Mouse (Mus musculus): ENCODE data around the gene Macrod2. TPM values are rescaled to one million over a fixed set of nuclear protein-coding genes. Genes with fewer than 3 reads are reported as not detected.

Macrod2 gene
- polyA plus RNA-seq, 1 experiment from 2014 or later = 90.5 TPM

GRCm38 (mm10) chr2:140905331-140905730 is 510.2 kb downstream of the Macrod2 start:
- no peak for ATAC-seq (replicated peaks)

GRCm38 (mm10) chr2:140906123-140906522 is 511.0 kb downstream of the Macrod2 start:
- Histone ChIP-seq H3K4me2 (no peak overlapping the region), H3K9me3 (no peaks in the 10 kb centered on the region), H3K27ac (no peak overlapping the region), H3K4me3 (no peak overlapping the region), H3K4me1 (no peaks in the 10 kb centered on the region), H3K36me3 (replicated peaks) (no peaks in the 10 kb centered on the region), H3K27me3 (replicated peaks) (no peaks in the 10 kb centered on the region), H3K9ac (no peak overlapping the region)
- 48% methylated on average over 3 of the region's 3 CpGs for WGBS
- no peak for ATAC-seq (replicated peaks)

More at GRCm38 (mm10) chr2:140905331-140905730, 510.2 kb downstream of the Macrod2 start:
- Histone ChIP-seq H3K27me3 (replicated peaks) (no peaks in the 10 kb centered on the region), H3K27ac (no peak overlapping the region), H3K4me3 (no peak overlapping the region), H3K9ac (no peak overlapping the region), H3K36me3 (replicated peaks) (no peaks in the 10 kb centered on the region), H3K4me2 (no peak overlapping the region), H3K9me3 (no peaks in the 10 kb centered on the region), H3K4me1 (no peaks in the 10 kb centered on the region)
- WGBS = 80% methylated on average over 4 of the region's 4 CpGs

DNA sequence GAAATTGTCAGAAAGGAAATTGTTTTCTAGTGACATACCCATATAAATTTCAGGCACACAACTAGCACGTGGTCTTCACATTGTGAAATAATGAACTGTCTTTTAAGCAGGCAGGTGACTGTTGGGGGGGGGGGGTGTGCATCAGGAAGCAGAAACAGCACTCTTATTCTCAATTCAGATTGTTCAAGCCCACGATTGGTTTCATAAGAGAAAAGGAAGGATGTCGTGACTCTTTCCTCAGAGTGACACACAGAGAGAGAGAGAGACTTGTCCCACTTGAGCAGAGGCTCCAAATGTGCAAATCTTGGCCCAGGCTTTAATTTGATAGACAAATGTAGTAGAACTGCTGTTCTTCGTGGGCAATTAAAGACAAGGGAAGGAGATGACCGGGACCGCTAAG is 516.4 kb downstream of the Macrod2 start:
- no peak for ATAC-seq (replicated peaks)
- Histone ChIP-seq H3K9me3 (no peaks in the 10 kb centered on the region), H3K9ac (no peak overlapping the region), H3K4me3 (no peak overlapping the region), H3K27me3 (replicated peaks) (no peaks in the 10 kb centered on the region), H3K27ac (no peak overlapping the region), H3K36me3 (replicated peaks) (no peaks in the 10 kb centered on the region), H3K4me1 (0 out of 2 replicates have a peak, but pooled peaks cover 5% of the 10 kb centered on the region), H3K4me2 (no peak overlapping the region)
- WGBS = 62% methylated on average over 6 of the region's 6 CpGs

GRCm38 (mm10) chr2:140912179-140912578 is 517.1 kb downstream of the Macrod2 start:
- Histone ChIP-seq H3K4me2 (no peak overlapping the region), H3K9me3 (no peaks in the 10 kb centered on the region), H3K36me3 (replicated peaks) (no peaks in the 10 kb centered on the region), H3K9ac (no peak overlapping the region), H3K27me3 (replicated peaks) (no peaks in the 10 kb centered on the region), H3K27ac (no peak overlapping the region), H3K4me3 (no peak overlapping the region), H3K4me1 (0 out of 2 replicates have a peak, but pooled peaks cover 5% of the 10 kb centered on the region)
- WGBS = 56% methylated on average over 1 of the region's 1 CpGs
- ATAC-seq (replicated peaks) = no peak

GRCm38 (mm10) chr2:140912931-140913330 is 517.8 kb downstream of the Macrod2 start:
- no peak overlapping the region for H3K4me2 ChIP-seq
- no peaks in the 10 kb centered on the region for H3K27me3 ChIP-seq (replicated peaks)
- 0 out of 2 replicates have a peak, but pooled peaks cover 5% of the 10 kb centered on the region for H3K4me1 ChIP-seq
- no peak overlapping the region for H3K4me3 ChIP-seq
- ATAC-seq (replicated peaks) = no peak
- H3K9ac ChIP-seq = no peak overlapping the region
- H3K27ac ChIP-seq = no peak overlapping the region
- H3K36me3 ChIP-seq (replicated peaks) = no peaks in the 10 kb centered on the region
- H3K9me3 ChIP-seq = no peaks in the 10 kb centered on the region
- WGBS = 61% methylated on average over 2 of the region's 2 CpGs

GRCm38 (mm10) chr2:140913679-140914412 is 518.7 kb downstream of the Macrod2 start:
- ATAC-seq (replicated peaks) = 0 out of 2 replicates have a peak, but pooled peaks have one; percentile 72
- Histone ChIP-seq H3K4me2 (no peak overlapping the region), H3K9ac (no peak overlapping the region), H3K4me1 (0 out of 2 replicates have a peak, but pooled peaks cover 5% of the 10 kb centered on the region), H3K9me3 (no peaks in the 10 kb centered on the region), H3K4me3 (no peak overlapping the region), H3K36me3 (replicated peaks) (no peaks in the 10 kb centered on the region), H3K27ac (no peak overlapping the region), H3K27me3 (replicated peaks) (no peaks in the 10 kb centered on the region)
- WGBS = 49% methylated on average over 7 of the region's 7 CpGs

GRCm38 (mm10) chr2:140926922-140927321 is 531.8 kb downstream of the Macrod2 start:
- no peak overlapping the region for H3K9ac ChIP-seq
- no peaks in the 10 kb centered on the region for H3K9me3 ChIP-seq
- ATAC-seq (replicated peaks) = no peak
- no peak overlapping the region for H3K27ac ChIP-seq
- no peak overlapping the region for H3K4me3 ChIP-seq
- no peak overlapping the region for H3K4me2 ChIP-seq
- H3K36me3 ChIP-seq (replicated peaks) = no peaks in the 10 kb centered on the region
- H3K27me3 ChIP-seq (replicated peaks) = no peaks in the 10 kb centered on the region
- H3K4me1 ChIP-seq = no peaks in the 10 kb centered on the region

DNA sequence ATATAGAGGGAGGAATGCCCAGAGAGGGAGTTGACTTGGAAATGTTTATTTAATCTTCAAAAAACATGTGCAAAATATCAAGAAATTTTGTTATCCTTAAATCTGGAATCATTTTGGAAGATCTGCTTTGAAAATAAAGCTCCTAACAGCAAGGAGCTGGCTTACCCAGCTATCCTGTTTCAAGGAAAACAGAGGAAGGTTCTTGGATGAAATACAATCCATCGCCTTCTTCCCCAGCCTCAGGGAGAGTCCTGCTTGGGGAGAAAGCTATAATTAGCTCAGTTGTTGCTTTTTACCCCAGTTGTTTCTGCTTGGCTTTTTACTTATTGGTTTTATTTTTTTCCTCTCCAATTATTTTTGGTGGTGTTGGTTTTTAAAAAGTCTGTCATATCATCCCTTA is 539.4 kb downstream of the Macrod2 start:
- ATAC-seq (replicated peaks) = no peak

DNA sequence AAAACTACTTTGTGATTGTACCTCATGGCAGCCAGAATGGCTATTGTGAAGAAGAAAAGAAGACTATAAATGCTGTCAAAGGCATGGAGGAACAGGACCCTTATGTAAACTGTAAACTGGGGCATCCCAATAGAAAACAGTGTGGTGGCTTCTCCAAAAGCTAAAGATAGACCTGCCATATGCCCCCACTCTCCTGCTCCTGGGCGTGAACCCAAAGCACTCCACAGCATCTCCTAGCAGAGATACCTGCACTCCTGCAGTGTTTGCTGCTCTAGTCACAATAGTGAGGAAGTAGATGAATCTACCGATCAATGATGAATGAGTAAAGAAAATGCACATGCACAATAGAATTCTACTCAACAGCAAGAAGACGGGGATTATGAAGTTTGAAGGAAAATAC is 554.4 kb downstream of the Macrod2 start:
- no peaks in the 10 kb centered on the region for H3K36me3 ChIP-seq (replicated peaks)
- H3K27ac ChIP-seq = no peak overlapping the region
- H3K4me2 ChIP-seq = no peak overlapping the region
- WGBS = 96% methylated on average over 3 of the region's 3 CpGs
- no peaks in the 10 kb centered on the region for H3K4me1 ChIP-seq
- H3K4me3 ChIP-seq = no peak overlapping the region
- no peaks in the 10 kb centered on the region for H3K9me3 ChIP-seq
- no peaks in the 10 kb centered on the region for H3K27me3 ChIP-seq (replicated peaks)
- no peak for ATAC-seq (replicated peaks)
- no peak overlapping the region for H3K9ac ChIP-seq

More for the DNA sequence above, 539.4 kb downstream of the Macrod2 start:
- Histone ChIP-seq H3K27ac (no peak overlapping the region), H3K9ac (no peak overlapping the region), H3K4me2 (no peak overlapping the region), H3K4me1 (no peaks in the 10 kb centered on the region), H3K9me3 (no peaks in the 10 kb centered on the region), H3K27me3 (replicated peaks) (no peaks in the 10 kb centered on the region), H3K4me3 (no peak overlapping the region), H3K36me3 (replicated peaks) (no peaks in the 10 kb centered on the region)
- 71% methylated on average over 1 of the region's 1 CpGs for WGBS

DNA sequence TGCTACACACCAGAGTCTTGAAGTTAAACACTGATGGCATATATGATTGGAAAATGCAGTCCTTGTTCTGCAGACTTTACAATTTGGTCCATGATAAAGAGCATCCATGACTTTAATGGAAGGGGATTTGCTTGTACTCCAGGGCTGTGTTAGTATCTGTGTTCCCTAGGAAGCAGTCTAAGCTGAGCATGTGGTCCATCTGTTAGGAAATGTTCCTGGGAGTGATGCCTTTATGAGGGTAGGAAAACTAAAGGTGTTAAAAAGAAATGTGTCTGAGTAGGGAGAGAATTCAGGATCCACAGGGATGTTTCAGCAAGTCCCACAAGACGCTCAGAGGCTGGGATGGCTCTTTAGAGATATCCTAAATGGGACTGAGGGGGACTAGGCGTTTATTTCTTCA is 564.1 kb downstream of the Macrod2 start:
- no peaks in the 10 kb centered on the region for H3K4me1 ChIP-seq
- no peak overlapping the region for H3K9ac ChIP-seq
- no peak for ATAC-seq (replicated peaks)
- no peak overlapping the region for H3K27ac ChIP-seq
- no peaks in the 10 kb centered on the region for H3K9me3 ChIP-seq
- no peak overlapping the region for H3K4me2 ChIP-seq
- H3K36me3 ChIP-seq (replicated peaks) = no peaks in the 10 kb centered on the region
- 85% methylated on average over 2 of the region's 2 CpGs for WGBS
- no peak overlapping the region for H3K4me3 ChIP-seq
- H3K27me3 ChIP-seq (replicated peaks) = no peaks in the 10 kb centered on the region

DNA sequence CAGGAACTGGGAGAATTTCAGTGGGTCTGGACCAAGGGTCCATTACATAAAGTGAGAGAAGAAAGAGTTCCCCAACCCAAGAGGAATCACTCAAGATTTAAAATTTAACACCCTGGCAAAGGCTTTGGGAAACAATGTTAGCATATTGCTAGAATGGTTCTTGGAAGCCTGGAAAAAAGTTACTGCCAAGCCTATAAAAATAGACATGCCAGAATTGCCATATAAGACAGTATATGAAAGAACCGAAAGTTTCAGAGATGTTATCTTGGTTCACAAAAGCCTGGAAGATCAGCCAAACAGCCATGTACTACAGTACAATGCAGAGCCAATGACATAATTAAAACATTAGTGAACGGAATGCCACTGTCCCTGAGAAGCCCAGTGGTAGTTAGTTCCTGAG is 575.1 kb downstream of the Macrod2 start:
- 97% methylated on average over 2 of the region's 2 CpGs for WGBS
- H3K9ac ChIP-seq = no peak overlapping the region
- H3K9me3 ChIP-seq = no peaks in the 10 kb centered on the region
- H3K27ac ChIP-seq = no peak overlapping the region
- no peak overlapping the region for H3K4me2 ChIP-seq
- no peaks in the 10 kb centered on the region for H3K27me3 ChIP-seq (replicated peaks)
- H3K4me1 ChIP-seq = no peaks in the 10 kb centered on the region
- ATAC-seq (replicated peaks) = no peak
- no peaks in the 10 kb centered on the region for H3K36me3 ChIP-seq (replicated peaks)
- H3K4me3 ChIP-seq = no peak overlapping the region

- Histone ChIP-seq H3K9ac (no peak overlapping the region), H3K4me1 (no peaks in the 10 kb centered on the region), H3K9me3 (no peaks in the 10 kb centered on the region), H3K27me3 (replicated peaks) (no peaks in the 10 kb centered on the region), H3K27ac (no peak overlapping the region), H3K4me2 (no peak overlapping the region), H3K36me3 (replicated peaks) (no peaks in the 10 kb centered on the region), H3K4me3 (no peak overlapping the region)
- WGBS = 71% methylated on average over 5 of the region's 5 CpGs
- no peak for ATAC-seq (replicated peaks)
Measured at GRCm38 (mm10) chr2:140971845-140972244, 576.7 kb downstream of the Macrod2 start.

DNA sequence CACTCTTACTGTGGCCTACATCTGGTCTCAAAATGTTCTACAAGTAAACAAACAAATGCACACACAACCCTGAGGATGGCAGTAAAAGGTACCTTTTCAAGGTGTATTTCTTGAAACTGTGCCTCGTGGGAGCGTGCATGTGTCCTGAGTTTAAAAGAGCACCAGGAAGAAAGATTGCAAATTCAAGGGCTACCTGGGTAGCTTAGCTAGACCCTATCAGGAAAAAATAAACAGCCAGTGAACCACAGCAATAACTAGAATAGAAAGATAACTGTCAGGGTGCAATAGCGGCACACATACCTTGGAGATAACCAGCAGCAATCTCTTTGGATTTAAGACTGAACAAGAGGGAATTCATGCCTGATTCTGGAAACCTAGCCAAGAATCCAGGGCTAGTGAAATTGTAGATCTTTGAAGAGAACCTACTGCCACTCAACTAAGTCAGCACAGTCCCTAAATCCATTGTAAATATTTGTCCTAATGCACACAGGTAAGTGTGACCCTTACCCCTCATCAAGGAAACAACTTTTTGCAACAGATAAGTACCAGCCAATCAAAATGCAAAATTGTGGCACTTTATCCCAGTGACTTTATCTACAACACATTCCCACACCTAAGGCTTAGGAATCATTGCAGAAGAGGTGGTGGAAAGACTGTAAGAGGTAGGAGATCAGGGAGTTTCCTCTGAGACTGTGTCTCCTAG is 590.7 kb downstream of the Macrod2 start:
- Histone ChIP-seq H3K4me3 (no peak overlapping the region), H3K4me1 (no peaks in the 10 kb centered on the region), H3K36me3 (replicated peaks) (no peaks in the 10 kb centered on the region), H3K27ac (no peak overlapping the region), H3K27me3 (replicated peaks) (no peaks in the 10 kb centered on the region), H3K9me3 (no peaks in the 10 kb centered on the region), H3K4me2 (no peak overlapping the region), H3K9ac (no peak overlapping the region)
- 95% methylated on average over 3 of the region's 3 CpGs for WGBS
- ATAC-seq (replicated peaks) = no peak

Data from midbrain, embryonic 15.5 days (tissue).